Comparison of ENCODE assay signal across 20 mouse cellular contexts in the genomic region with DNA sequence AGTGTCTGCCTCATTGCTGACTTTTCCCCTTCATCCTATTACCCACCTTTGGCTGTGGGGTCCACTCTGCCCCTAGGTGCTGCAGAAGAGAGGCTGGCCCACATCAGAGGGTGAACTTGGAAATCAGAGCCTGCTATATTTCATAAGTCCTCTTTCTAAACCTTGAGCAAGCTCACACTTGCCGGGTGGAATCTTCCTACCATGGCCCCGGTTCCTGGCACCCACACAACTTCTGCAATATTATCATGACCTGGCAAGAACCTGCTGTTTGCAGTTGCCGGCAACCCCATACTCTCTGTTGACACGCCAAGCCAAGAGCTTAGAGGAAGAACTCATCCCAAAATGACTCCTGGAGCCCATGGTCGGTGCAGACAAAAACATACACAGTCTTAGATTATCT. TPM values are rescaled to one million over a fixed set of nuclear protein-coding genes. Genes with fewer than 3 reads are reported as not detected.
DNase-seq lines count a peak whose midpoint lies in the region; ATAC-seq and TF ChIP-seq lines count a peak whose summit lies in the region.
"Had no signal": no experiment of that assay in that cellular context is flagged by ENCODE, and none has a peak within 500 bp of the region (broad histone marks: within the 10 kb centered on the region; RNA-seq: fewer than 3 reads in every experiment).

No protein-coding gene starts in this region.

- H3K27me3 ChIP-seq in stomach, postnatal 0 days (ENCODE audit: control insufficient read depth, insufficient read depth, low read length): no peaks in the 10 kb centered on the region
- H3K27me3 ChIP-seq: liver, embryonic 15.5 days; neural tube, embryonic 15.5 days; Patski had no signal

- no peak overlapping the region for H3K4me3 ChIP-seq in stomach, postnatal 0 days (ENCODE audit: low read depth, low read length)
- H3K4me3 ChIP-seq: layer of hippocampus, adult 2 months; left cerebral cortex, adult 2 months; liver, embryonic 15.5 days; neural tube, embryonic 15.5 days had no signal

- peak; percentile 39 for DNase-seq in adrenal gland, adult 8-10 months
- no peak for DNase-seq in adrenal gland, adult 18-20 months (ENCODE audit: low spot score in 2 of 2)
- peak; percentile 11 for DNase-seq in ovary, postnatal 14 days (ENCODE audit: low spot score)
- DNase-seq in ovary, postnatal 36 days (ENCODE audit: low spot score): no peak
- DNase-seq in gastrocnemius, postnatal 10 days: peak; percentile 47
- no peak for DNase-seq in stomach, postnatal 0 days (ENCODE audit: low spot score)
- DNase-seq in left cerebral cortex, adult 11 months (ENCODE audit: low spot score): no peak
- no peak for DNase-seq in layer of hippocampus, adult 18-20 months (ENCODE audit: low spot score in 2 of 2)
- DNase-seq: cerebellum, adult 9-11 months; kidney, adult 2 months; lung, postnatal 14 days; thymus, postnatal 4 days had no signal

- H3K36me3 ChIP-seq in stomach, postnatal 0 days (ENCODE audit: control insufficient read depth, insufficient read depth, low read length): no peaks in the 10 kb centered on the region
- H3K36me3 ChIP-seq: liver, embryonic 15.5 days; neural tube, embryonic 15.5 days had no signal

- H3K4me1 ChIP-seq in stomach, postnatal 0 days (replicated peaks; ENCODE audit: control insufficient read depth, insufficient read depth): peaks cover 6% of the 10 kb centered on the region
- H3K4me1 ChIP-seq: liver, embryonic 15.5 days had no signal

- ATAC-seq in stomach, postnatal 0 days (ENCODE audit: low FRiP score, low TSS enrichment): no peak
- ATAC-seq: forebrain, embryonic 14.5 days; hindbrain, embryonic 16.5 days had no signal

- no peak overlapping the region for H3K9ac ChIP-seq in stomach, postnatal 0 days (ENCODE audit: low read length)
- H3K9ac ChIP-seq: liver, embryonic 15.5 days; neural tube, embryonic 15.5 days had no signal

- TF ChIP-seq CTCF in stomach, postnatal 0 days (IDR thresholded peaks at IDR 0.05; ENCODE audit: low read depth): no peak

- no peak for TF ChIP-seq EP300 in stomach, postnatal 0 days (optimal IDR thresholded peaks at IDR 0.05)

- 55% methylated on average over 5 of the region's 5 CpGs for WGBS in stomach, postnatal 0 days

- H3K9me3 ChIP-seq in stomach, postnatal 0 days (ENCODE audit: control insufficient read depth, low read length): no peaks in the 10 kb centered on the region
- H3K9me3 ChIP-seq: liver, embryonic 15.5 days; neural tube, embryonic 15.5 days had no signal

- no peak overlapping the region for H3K4me2 ChIP-seq in stomach, postnatal 0 days (replicated peaks; ENCODE audit: low read depth)
- H3K4me2 ChIP-seq: liver, embryonic 15.5 days; midbrain, embryonic 11.5 days; neural tube, embryonic 15.5 days had no signal

- peak overlapping the region; percentile 30; the same call in 1 of the 2 replicates for H3K27ac ChIP-seq in stomach, postnatal 0 days (replicated peaks)
- H3K27ac ChIP-seq: layer of hippocampus, adult 2 months; left cerebral cortex, adult 2 months; liver, embryonic 15.5 days; neural tube, embryonic 15.5 days had no signal

RNA-seq across cellular contexts. Expression of a gene that starts 49.6 kb away (rescaled TPM):
- 1 to 10 TPM; 3.5 to 6.7 (median 4.5) TPM for total RNA-seq in adrenal gland, adult 8-10 months (2022)
- 1 to 10 TPM; 4.1 to 7.0 TPM for total RNA-seq in adrenal gland, adult 18-20 months (2021)
- 10 to 100 TPM; 10.3 to 14.7 TPM for total RNA-seq in gastrocnemius, postnatal 10 days (2021)
- polyA plus RNA-seq in stomach, postnatal 0 days (2015; fragmentation: Nextera tagmentation; extraction: Ambion mirVana): 3.5 and 4.4 TPM in 2 replicates
- total RNA-seq in layer of hippocampus, adult 18-20 months (2021): 10 to 100 TPM; 12.7 to 13.0 TPM

Comparison
In these comparisons a context has a peak if more than half of its experiments do, and no peak if none do; other contexts are left out.
1. DNase-seq: peak in adrenal gland, adult 8-10 months (single experiment), ovary, postnatal 14 days (single experiment) and gastrocnemius, postnatal 10 days (single experiment); none in adrenal gland, adult 18-20 months (0 of 2), ovary, postnatal 36 days (single experiment), stomach, postnatal 0 days (single experiment), left cerebral cortex, adult 11 months (single experiment) and layer of hippocampus, adult 18-20 months (0 of 2).